Comparison of ENCODE assay signal across 23 mouse cellular contexts in the genomic region with DNA sequence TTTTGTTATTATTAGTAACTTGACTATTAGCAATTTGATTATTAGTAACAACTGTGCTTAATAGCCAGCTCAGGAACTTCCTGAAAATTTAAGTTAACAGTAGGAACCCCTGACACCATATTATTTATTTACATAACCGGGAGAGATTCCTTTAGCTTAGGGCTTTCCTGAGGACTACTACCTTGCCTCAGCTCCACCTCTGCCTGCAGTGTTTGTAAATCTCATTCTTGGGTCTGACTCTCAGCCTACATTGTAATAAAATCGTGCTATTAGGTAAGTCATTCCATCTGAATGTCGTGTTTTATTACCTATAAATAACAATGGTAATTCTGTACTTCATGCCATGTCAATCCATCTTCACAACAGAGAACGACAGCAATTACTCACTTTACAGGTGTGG. TPM values are rescaled to one million over a fixed set of nuclear protein-coding genes. Genes with fewer than 3 reads are reported as not detected.
DNase-seq lines count a peak whose midpoint lies in the region; ATAC-seq and TF ChIP-seq lines count a peak whose summit lies in the region.
"Had no signal": no experiment of that assay in that cellular context is flagged by ENCODE, and none has a peak within 500 bp of the region (broad histone marks: within the 10 kb centered on the region; RNA-seq: fewer than 3 reads in every experiment).

No protein-coding gene starts in this region.

- DNase-seq in midbrain, embryonic 11.5 days (ENCODE audit: low spot score, missing footprints): peak; percentile 56
- DNase-seq in layer of hippocampus, adult 8-10 months (ENCODE audit: low spot score in 2 of 2): no peak
- DNase-seq in heart, adult 18-20 months: no peak
- DNase-seq: adrenal gland, adult 8-10 months; adrenal gland, postnatal 14 days; adrenal gland, postnatal 36 days; B cell, adult 2 months; cerebellum, adult 11-12 months; cerebellum, adult 2 months; cerebellum, adult 9-10 months; cerebellum, postnatal 10 days; cerebellum, postnatal 25 days had no signal

- 83% methylated on average over 4 of the region's 4 CpGs for WGBS in midbrain, embryonic 11.5 days
- WGBS in midbrain, embryonic 16.5 days: 82% methylated on average over 4 of the region's 4 CpGs
- 23% methylated on average over 4 of the region's 4 CpGs for WGBS in intestine, postnatal 0 days

- ATAC-seq in midbrain, embryonic 11.5 days (ENCODE audit: low FRiP score): no peak
- ATAC-seq in midbrain, embryonic 16.5 days: no peak
- ATAC-seq in intestine, postnatal 0 days: peak; percentile 54
- ATAC-seq: activated CD4-positive, CD25-positive, alpha-beta regulatory T cell, adult 4 months; CD4-positive, CD25-positive, alpha-beta regulatory T cell, adult 4 months; forebrain, embryonic 13.5 days; forebrain, embryonic 15.5 days; Patski had no signal

- no peak for TF ChIP-seq CTCF in intestine, postnatal 0 days (IDR thresholded peaks at IDR 0.05; ENCODE audit: low read depth)

- no peak overlapping the region for H3K27ac ChIP-seq in midbrain, embryonic 11.5 days (ENCODE audit: low read depth, low read length)
- H3K27ac ChIP-seq in midbrain, embryonic 16.5 days (ENCODE audit: low read length): no peak overlapping the region
- no peak overlapping the region for H3K27ac ChIP-seq in intestine, postnatal 0 days (ENCODE audit: low read depth, low read length)
- H3K27ac ChIP-seq: embryonic facial prominence, embryonic 10.5 days; embryonic facial prominence, embryonic 12.5 days; forebrain, embryonic 13.5 days; forebrain, embryonic 15.5 days had no signal

- H3K36me3 ChIP-seq in midbrain, embryonic 11.5 days (ENCODE audit: control insufficient read depth, insufficient read depth, low read length): no peaks in the 10 kb centered on the region
- no peaks in the 10 kb centered on the region for H3K36me3 ChIP-seq in midbrain, embryonic 16.5 days (ENCODE audit: control insufficient read depth, insufficient read depth, low read length)
- H3K36me3 ChIP-seq in intestine, postnatal 0 days (ENCODE audit: control insufficient read depth, insufficient read depth): no peaks in the 10 kb centered on the region
- H3K36me3 ChIP-seq: embryonic facial prominence, embryonic 10.5 days; embryonic facial prominence, embryonic 12.5 days; forebrain, embryonic 15.5 days; G1E had no signal

- no peaks in the 10 kb centered on the region for H3K27me3 ChIP-seq in midbrain, embryonic 11.5 days (ENCODE audit: control insufficient read depth, insufficient read depth, low read length)
- H3K27me3 ChIP-seq in midbrain, embryonic 16.5 days (ENCODE audit: control insufficient read depth, insufficient read depth, low read depth, low read length): no peaks in the 10 kb centered on the region
- no peaks in the 10 kb centered on the region for H3K27me3 ChIP-seq in intestine, postnatal 0 days (replicated peaks; ENCODE audit: control insufficient read depth, insufficient read depth, low read length)
- H3K27me3 ChIP-seq: CH12.LX; embryonic facial prominence, embryonic 12.5 days; forebrain, embryonic 15.5 days; Patski had no signal

- no peak overlapping the region for H3K4me3 ChIP-seq in midbrain, embryonic 11.5 days (ENCODE audit: low read depth, low read length)
- H3K4me3 ChIP-seq in midbrain, embryonic 16.5 days (ENCODE audit: low read depth, low read length): no peak overlapping the region
- H3K4me3 ChIP-seq in intestine, postnatal 0 days (ENCODE audit: low read depth, low read length): no peak overlapping the region
- H3K4me3 ChIP-seq: embryonic facial prominence, embryonic 10.5 days; embryonic facial prominence, embryonic 12.5 days; forebrain, embryonic 13.5 days; forebrain, embryonic 15.5 days had no signal

- H3K4me1 ChIP-seq in midbrain, embryonic 11.5 days (ENCODE audit: control insufficient read depth, insufficient read depth, low read length): 0 out of 2 replicates have a peak, but pooled peaks cover under 1% of the 10 kb centered on the region
- no peaks in the 10 kb centered on the region for H3K4me1 ChIP-seq in midbrain, embryonic 16.5 days (ENCODE audit: control insufficient read depth, insufficient read depth, low read length)
- no peaks in the 10 kb centered on the region for H3K4me1 ChIP-seq in intestine, postnatal 0 days (replicated peaks; ENCODE audit: control insufficient read depth, insufficient read depth, low read length)
- H3K4me1 ChIP-seq: embryonic facial prominence, embryonic 10.5 days; embryonic facial prominence, embryonic 12.5 days; forebrain, embryonic 15.5 days had no signal

- no peak overlapping the region for H3K4me2 ChIP-seq in midbrain, embryonic 11.5 days
- H3K4me2 ChIP-seq in midbrain, embryonic 16.5 days (ENCODE audit: low read length): no peak overlapping the region
- H3K4me2 ChIP-seq in intestine, postnatal 0 days (replicated peaks; ENCODE audit: low read depth): no peak overlapping the region
- H3K4me2 ChIP-seq: embryonic facial prominence, embryonic 12.5 days; forebrain, embryonic 13.5 days; forebrain, embryonic 15.5 days had no signal

- H3K9ac ChIP-seq in midbrain, embryonic 11.5 days (ENCODE audit: low read length): no peak overlapping the region
- H3K9ac ChIP-seq in midbrain, embryonic 16.5 days (ENCODE audit: low read depth, low read length): no peak overlapping the region
- no peak overlapping the region for H3K9ac ChIP-seq in intestine, postnatal 0 days (ENCODE audit: low read depth, low read length)
- H3K9ac ChIP-seq: embryonic facial prominence, embryonic 12.5 days; forebrain, embryonic 13.5 days; forebrain, embryonic 15.5 days had no signal

- no peaks in the 10 kb centered on the region for H3K9me3 ChIP-seq in midbrain, embryonic 11.5 days (ENCODE audit: control insufficient read depth, low read length)
- no peaks in the 10 kb centered on the region for H3K9me3 ChIP-seq in midbrain, embryonic 16.5 days (replicated peaks; ENCODE audit: control insufficient read depth, low read length, poor library complexity, severe bottlenecking)
- no peaks in the 10 kb centered on the region for H3K9me3 ChIP-seq in intestine, postnatal 0 days (ENCODE audit: control insufficient read depth)
- H3K9me3 ChIP-seq: embryonic facial prominence, embryonic 10.5 days; embryonic facial prominence, embryonic 12.5 days; forebrain, embryonic 13.5 days; forebrain, embryonic 15.5 days had no signal

RNA-seq across cellular contexts. Expression of a gene that starts 21.2 kb away (rescaled TPM):
- 94.3 and 94.9 TPM in 2 replicates for polyA plus RNA-seq in midbrain, embryonic 11.5 days (2014; fragmentation: Nextera tagmentation; extraction: Ambion mirVana)
- polyA plus RNA-seq in midbrain, embryonic 16.5 days (2015; fragmentation: Nextera tagmentation; extraction: Ambion mirVana): 37.8 and 46.7 TPM in 2 replicates
- polyA plus RNA-seq in intestine, postnatal 0 days (2015; fragmentation: Nextera tagmentation; extraction: Ambion mirVana): 18.5 and 20.7 TPM in 2 replicates
- total RNA-seq in layer of hippocampus, adult 8-10 months (2022): 10 to 100 TPM; 30.4 to 42.1 (median 36.0) TPM
- total RNA-seq in heart, adult 18-20 months (2021): under 1 TPM; 0.07 to 0.59 TPM
- total RNA-seq: CH12.LX had no signal
- polyA plus RNA-seq: G1E had no signal
